Mouse (Mus musculus) ES-E14 (cell line): ENCODE measurements around the gene Plrg1.

Source experiments
- CHD2 ChIP-seq: IDR thresholded peaks from 2 replicates; pipeline ENCODE4 v1.6.1; 2014; ENCODE audit warnings: mild to moderate bottlenecking, low read depth, low read length, inconsistent platforms
- ZC3H11A ChIP-seq: IDR thresholded peaks from 2 replicates; pipeline ENCODE4 v1.6.1; 2012; ENCODE audit warnings: low read depth, mild to moderate bottlenecking, inconsistent platforms, low read length, borderline replicate concordance

- TF ChIP-seq CHD2 (no peak), ZC3H11A (no peak)
Observed at GRCm38 (mm10) chr3:83025036-83025435, 30.3 kb upstream of the Plrg1 start.
